23 mouse cellular contexts compared by ENCODE assay signal in genomic region chr9:90278397-90278796, GRCm38 (mm10). TPM values are rescaled to one million over a fixed set of nuclear protein-coding genes. Genes with fewer than 3 reads are reported as not detected.
DNase-seq lines count a peak whose midpoint lies in the region; ATAC-seq and TF ChIP-seq lines count a peak whose summit lies in the region.
"Had no signal": no experiment of that assay in that cellular context is flagged by ENCODE, and none has a peak within 500 bp of the region (broad histone marks: within the 10 kb centered on the region; RNA-seq: fewer than 3 reads in every experiment).

No protein-coding gene starts in this region.

- no peak overlapping the region for H3K4me2 ChIP-seq in liver, embryonic 14.5 days (ENCODE audit: low read depth)
- no peak overlapping the region for H3K4me2 ChIP-seq in liver, postnatal 0 days (ENCODE audit: low read depth, low read length)
- H3K4me2 ChIP-seq in intestine, postnatal 0 days (replicated peaks; ENCODE audit: low read depth), result peak overlapping the region; percentile 37
- H3K4me2 ChIP-seq in stomach, postnatal 0 days (replicated peaks; ENCODE audit: low read depth), result no peak overlapping the region
- H3K4me2 ChIP-seq: embryonic facial prominence, embryonic 12.5 days; forebrain, embryonic 12.5 days; heart, embryonic 11.5 days; heart, embryonic 15.5 days had no signal

- ATAC-seq in liver, embryonic 14.5 days (ENCODE audit: insufficient read depth), result peak; percentile 18; the same call in 1 of the 2 replicates
- ATAC-seq in liver, postnatal 0 days, result no peak
- peak; percentile 71 for ATAC-seq in intestine, postnatal 0 days
- ATAC-seq in megakaryocyte-erythroid progenitor cell, adult 5-6 weeks (replicated peaks; ENCODE audit: low FRiP score, low TSS enrichment, poor library complexity, severe bottlenecking), result peak; percentile 90
- ATAC-seq in stomach, postnatal 0 days (ENCODE audit: low FRiP score, low TSS enrichment), result no peak
- ATAC-seq: CD4-positive, CD25-positive, alpha-beta regulatory T cell, adult 4 months; forebrain, postnatal 0 days had no signal

- no peaks in the 10 kb centered on the region for H3K9me3 ChIP-seq in liver, embryonic 14.5 days (ENCODE audit: control insufficient read depth, low read length)
- H3K9me3 ChIP-seq in liver, postnatal 0 days (ENCODE audit: low read length), result peaks cover 3% of the 10 kb centered on the region; the same call in 1 of the 2 replicates
- H3K9me3 ChIP-seq in intestine, postnatal 0 days (ENCODE audit: control insufficient read depth), result no peaks in the 10 kb centered on the region
- H3K9me3 ChIP-seq in stomach, postnatal 0 days (ENCODE audit: control insufficient read depth, low read length), result no peaks in the 10 kb centered on the region
- H3K9me3 ChIP-seq: embryonic facial prominence, embryonic 12.5 days; forebrain, embryonic 12.5 days; heart, embryonic 15.5 days had no signal

- TF ChIP-seq EP300 in liver, embryonic 14.5 days (IDR thresholded peaks at IDR 0.05; ENCODE audit: low read depth), result no peak
- TF ChIP-seq EP300 in liver, postnatal 0 days (IDR thresholded peaks at IDR 0.05; ENCODE audit: low read depth), result no peak
- TF ChIP-seq EP300 in stomach, postnatal 0 days (optimal IDR thresholded peaks at IDR 0.05), result no peak

- peaks cover 9 to 15% of the 10 kb centered on the region in 2 experiments for H3K4me1 ChIP-seq in liver, embryonic 14.5 days (replicated peaks; ENCODE audit: control insufficient read depth in 2 of 2, insufficient read depth in 2 of 2, low read length in 1 of 2)
- peaks cover 22% of the 10 kb centered on the region for H3K4me1 ChIP-seq in liver, postnatal 0 days (ENCODE audit: insufficient read depth)
- 0 out of 2 replicates have a peak, but pooled peaks cover 6% of the 10 kb centered on the region for H3K4me1 ChIP-seq in intestine, postnatal 0 days (replicated peaks; ENCODE audit: control insufficient read depth, insufficient read depth, low read length)
- H3K4me1 ChIP-seq in stomach, postnatal 0 days (replicated peaks; ENCODE audit: control insufficient read depth, insufficient read depth), result no peaks in the 10 kb centered on the region; the same call in 1 of the 2 replicates
- H3K4me1 ChIP-seq: embryonic facial prominence, embryonic 12.5 days; forebrain, embryonic 12.5 days had no signal

- H3K4me3 ChIP-seq in liver, embryonic 14.5 days (ENCODE audit: insufficient read depth in 1 of 2, low read depth in 2 of 2, low read length in 2 of 2), result no peak overlapping the region
- H3K4me3 ChIP-seq in liver, postnatal 0 days (ENCODE audit: low read depth, low read length), result no peak overlapping the region
- H3K4me3 ChIP-seq in intestine, postnatal 0 days (ENCODE audit: low read depth, low read length), result no peak overlapping the region
- H3K4me3 ChIP-seq in stomach, postnatal 0 days (ENCODE audit: low read depth, low read length), result no peak overlapping the region
- H3K4me3 ChIP-seq: embryonic facial prominence, embryonic 12.5 days; forebrain, embryonic 12.5 days; heart, adult 2 months; heart, embryonic 15.5 days had no signal

- no peak overlapping the region for H3K27ac ChIP-seq in liver, embryonic 14.5 days
- H3K27ac ChIP-seq in liver, postnatal 0 days (ENCODE audit: low read depth), result no peak overlapping the region
- H3K27ac ChIP-seq in intestine, postnatal 0 days (ENCODE audit: low read depth, low read length), result 0 out of 2 replicates have a peak overlapping the region, but pooled peaks have one; percentile 7
- peak overlapping the region; percentile 49; the same call in 1 of the 2 replicates for H3K27ac ChIP-seq in stomach, postnatal 0 days (replicated peaks)
- H3K27ac ChIP-seq: embryonic facial prominence, embryonic 12.5 days; forebrain, embryonic 12.5 days; heart, adult 2 months; heart, embryonic 15.5 days had no signal

- no peak overlapping the region for H3K9ac ChIP-seq in liver, embryonic 14.5 days (replicated peaks)
- H3K9ac ChIP-seq in liver, postnatal 0 days (replicated peaks), result no peak overlapping the region
- no peak overlapping the region for H3K9ac ChIP-seq in intestine, postnatal 0 days (ENCODE audit: low read depth, low read length)
- H3K9ac ChIP-seq in stomach, postnatal 0 days (ENCODE audit: low read length), result no peak overlapping the region
- H3K9ac ChIP-seq: embryonic facial prominence, embryonic 12.5 days; forebrain, embryonic 12.5 days; forebrain, postnatal 0 days; heart, embryonic 15.5 days had no signal

- TF ChIP-seq CTCF in liver, embryonic 14.5 days (IDR thresholded peaks at IDR 0.05; ENCODE audit: low read depth), result no peak
- no peak for TF ChIP-seq CTCF in liver, postnatal 0 days (IDR thresholded peaks at IDR 0.05; ENCODE audit: low read depth)
- no peak for TF ChIP-seq CTCF in intestine, postnatal 0 days (IDR thresholded peaks at IDR 0.05; ENCODE audit: low read depth)
- no peak for TF ChIP-seq CTCF in stomach, postnatal 0 days (IDR thresholded peaks at IDR 0.05; ENCODE audit: low read depth)

- DNase-seq in liver, embryonic 14.5 days (ENCODE audit: low read depth in 3 of 3, low spot score in 3 of 3), result no peak
- DNase-seq in liver, postnatal 0 days, result no peak
- DNase-seq in stomach, postnatal 0 days (ENCODE audit: low spot score), result no peak
- no peak for DNase-seq in urinary bladder, postnatal 14 days (ENCODE audit: low spot score)
- no peak for DNase-seq in ovary, postnatal 14 days (ENCODE audit: low spot score)
- no peak for DNase-seq in spleen, adult 18-20 months
- DNase-seq: adrenal gland, adult 8-10 months; adrenal gland, postnatal 36 days; cerebellum, adult 2 months; cerebellum, postnatal 10 days; embryo, embryonic 11 days; forebrain, postnatal 0 days; gastrocnemius, postnatal 14 days; heart, adult 2 months; heart, postnatal 14 days had no signal

- H3K36me3 ChIP-seq in liver, embryonic 14.5 days (replicated peaks; ENCODE audit: control insufficient read depth, insufficient read depth, low read depth), result no peaks in the 10 kb centered on the region
- no peaks in the 10 kb centered on the region for H3K36me3 ChIP-seq in liver, postnatal 0 days (replicated peaks; ENCODE audit: insufficient read depth, low read length)
- no peaks in the 10 kb centered on the region for H3K36me3 ChIP-seq in intestine, postnatal 0 days (ENCODE audit: control insufficient read depth, insufficient read depth)
- H3K36me3 ChIP-seq in stomach, postnatal 0 days (ENCODE audit: control insufficient read depth, insufficient read depth, low read length), result no peaks in the 10 kb centered on the region
- H3K36me3 ChIP-seq: embryonic facial prominence, embryonic 12.5 days; forebrain, embryonic 12.5 days; G1E; heart, embryonic 15.5 days had no signal

- WGBS in liver, embryonic 14.5 days (ENCODE audit: insufficient replicate concordance), result 66% methylated on average over 3 of the region's 3 CpGs
- WGBS in liver, postnatal 0 days (ENCODE audit: insufficient replicate concordance), result 70% methylated on average over 3 of the region's 3 CpGs
- 43% methylated on average over 3 of the region's 3 CpGs for WGBS in intestine, postnatal 0 days
- WGBS in stomach, postnatal 0 days, result 54% methylated on average over 3 of the region's 3 CpGs

- no peaks in the 10 kb centered on the region for H3K27me3 ChIP-seq in liver, embryonic 14.5 days (ENCODE audit: control insufficient read depth, insufficient read depth, low read length)
- no peaks in the 10 kb centered on the region for H3K27me3 ChIP-seq in liver, postnatal 0 days (ENCODE audit: insufficient read depth, low read length)
- no peaks in the 10 kb centered on the region for H3K27me3 ChIP-seq in intestine, postnatal 0 days (replicated peaks; ENCODE audit: control insufficient read depth, insufficient read depth, low read length)
- H3K27me3 ChIP-seq in stomach, postnatal 0 days (ENCODE audit: control insufficient read depth, insufficient read depth, low read length), result no peaks in the 10 kb centered on the region
- H3K27me3 ChIP-seq: embryonic facial prominence, embryonic 12.5 days; forebrain, embryonic 12.5 days; heart, embryonic 15.5 days had no signal

RNA-seq across cellular contexts. Expression of gene Tbc1d2b, which starts 7.8 kb away (rescaled TPM):
- 9.8 and 10.1 TPM in 2 replicates for polyA plus RNA-seq in liver, embryonic 14.5 days (2012; rRNA removed)
- 6.5 and 9.5 TPM in 2 replicates for polyA plus RNA-seq in liver, embryonic 14.5 days (2014; fragmentation: Nextera tagmentation; extraction: Ambion mirVana)
- 5.1 and 6.2 TPM in 2 replicates for polyA plus RNA-seq in liver, postnatal 0 days (2015; fragmentation: Nextera tagmentation; extraction: Ambion mirVana)
- polyA plus RNA-seq in intestine, postnatal 0 days (2015; fragmentation: Nextera tagmentation; extraction: Ambion mirVana), result 5.2 and 6.6 TPM in 2 replicates
- 53.8 and 66.1 TPM in 2 replicates for total RNA-seq in megakaryocyte-erythroid progenitor cell, adult 5-6 weeks (2014; fragmentation: Nextera tagmentation)
- total RNA-seq in megakaryocyte-erythroid progenitor cell, adult 5-6 weeks (2017), result 31.2 and 33.1 TPM in 2 replicates
- polyA plus RNA-seq in stomach, postnatal 0 days (2015; fragmentation: Nextera tagmentation; extraction: Ambion mirVana), result 6.6 and 7.7 TPM in 2 replicates

Comparison
In these comparisons a context has a peak if more than half of its experiments do, and no peak if none do; other contexts are left out.
1. ATAC-seq: peak in liver, embryonic 14.5 days (single experiment), intestine, postnatal 0 days (single experiment) and megakaryocyte-erythroid progenitor cell, adult 5-6 weeks (single experiment); none in liver, postnatal 0 days (single experiment) and stomach, postnatal 0 days (single experiment).
2. H3K27ac ChIP-seq: peak in intestine, postnatal 0 days (single experiment) and stomach, postnatal 0 days (single experiment); none in liver, embryonic 14.5 days (single experiment) and liver, postnatal 0 days (single experiment).